Mouse (Mus musculus): ENCODE measurements at regions not wholly inside any gene's neighbourhood (a gene's known extent, or its start where the extent isn't known, plus 50 kb on each side); places are given as distances from the start of the nearest gene placed in this dataset.

DNA sequence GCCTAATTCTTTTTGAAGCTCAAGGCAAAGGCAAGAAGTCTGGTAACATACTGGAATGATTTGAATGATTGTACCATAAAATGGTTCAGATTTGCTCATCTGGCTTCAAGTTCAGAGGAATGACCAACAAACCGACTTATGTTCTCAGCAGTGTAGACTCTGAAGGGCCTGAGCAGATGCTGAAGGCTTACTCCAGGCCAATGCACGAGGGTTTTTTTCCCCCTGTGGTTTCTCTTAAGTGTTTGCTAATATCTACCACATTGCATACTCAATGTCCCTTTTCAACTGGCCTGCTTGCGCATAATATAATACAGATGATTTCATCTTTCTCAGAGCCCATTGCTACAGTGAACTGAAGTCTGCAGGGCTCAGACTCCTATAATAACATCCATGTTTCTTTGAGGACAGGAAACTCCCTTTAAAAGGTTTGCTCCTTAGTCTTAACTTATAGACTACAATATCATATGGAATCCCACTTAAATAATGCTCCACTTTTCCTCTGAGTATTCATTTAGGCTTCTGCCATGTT is 1182.5 kb downstream of the Slc22a22 start:
- Histone ChIP-seq H3K4me3 (ENCODE audit: low read depth, low read length) (no peak overlapping the region), H3K4me1 (replicated peaks; ENCODE audit: control insufficient read depth, insufficient read depth) (no peaks in the 10 kb centered on the region), H3K9me3 (ENCODE audit: control insufficient read depth, low read length) (no peaks in the 10 kb centered on the region), H3K27ac (replicated peaks) (no peak overlapping the region), H3K36me3 (ENCODE audit: control insufficient read depth, insufficient read depth, low read length) (no peaks in the 10 kb centered on the region), H3K4me2 (replicated peaks; ENCODE audit: low read depth) (no peak overlapping the region), H3K9ac (ENCODE audit: low read length) (no peak overlapping the region), H3K27me3 (ENCODE audit: control insufficient read depth, insufficient read depth, low read length) (no peaks in the 10 kb centered on the region)
- 66% methylated on average over 3 of the region's 3 CpGs for WGBS
- no peak for DNase-seq (ENCODE audit: low spot score)
- no peak for ATAC-seq (ENCODE audit: low FRiP score, low TSS enrichment)
- TF ChIP-seq CTCF (IDR thresholded peaks at IDR 0.05; ENCODE audit: low read depth) (no peak), EP300 (optimal IDR thresholded peaks at IDR 0.05) (no peak)

DNA sequence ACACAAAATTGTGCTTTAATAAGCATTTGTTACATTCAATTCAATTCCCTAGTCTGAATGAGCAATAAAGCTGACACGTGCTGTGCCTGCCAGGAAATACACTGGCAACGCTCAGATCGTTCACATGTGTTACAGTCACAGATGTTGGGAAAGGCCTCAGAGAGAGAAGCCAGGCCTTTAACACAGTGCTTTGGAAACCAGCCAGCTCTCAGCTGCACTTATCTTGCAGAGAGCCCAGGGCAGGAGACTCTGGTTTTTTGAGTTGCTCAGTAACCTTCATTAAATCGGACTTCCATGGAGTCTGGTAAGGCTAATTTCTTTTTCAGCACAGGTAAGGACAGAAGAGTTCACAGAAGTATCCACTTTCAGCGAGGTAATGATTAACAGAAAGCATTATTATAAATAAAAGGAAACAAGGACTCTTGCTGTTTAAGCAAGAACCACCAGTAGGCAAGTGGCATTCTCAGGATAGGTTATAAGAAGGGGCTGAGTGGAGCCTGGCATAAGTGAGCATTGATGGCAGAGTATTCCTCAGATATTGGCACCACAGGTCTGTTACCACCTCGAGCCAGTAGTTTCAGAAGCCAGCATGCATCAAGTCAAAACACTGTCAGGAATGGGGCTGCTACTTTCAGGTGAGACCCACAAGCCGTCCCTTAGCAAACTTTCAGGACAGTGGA is 1198.7 kb downstream of the Slc22a22 start:
- Histone ChIP-seq H3K27me3 (ENCODE audit: control insufficient read depth, insufficient read depth, low read length) (no peaks in the 10 kb centered on the region), H3K9ac (ENCODE audit: low read length) (no peak overlapping the region), H3K36me3 (ENCODE audit: control insufficient read depth, insufficient read depth, low read length) (no peaks in the 10 kb centered on the region), H3K27ac (replicated peaks) (no peak overlapping the region), H3K4me3 (ENCODE audit: low read depth, low read length) (no peak overlapping the region), H3K9me3 (ENCODE audit: control insufficient read depth, low read length) (no peaks in the 10 kb centered on the region), H3K4me2 (replicated peaks; ENCODE audit: low read depth) (no peak overlapping the region), H3K4me1 (replicated peaks; ENCODE audit: control insufficient read depth, insufficient read depth) (no peaks in the 10 kb centered on the region)
- no peak for TF ChIP-seq CTCF (IDR thresholded peaks at IDR 0.05; ENCODE audit: low read depth)
- TF ChIP-seq EP300 (optimal IDR thresholded peaks at IDR 0.05) = no peak
- ATAC-seq (ENCODE audit: low FRiP score, low TSS enrichment) (peak; percentile 64; the same call in 1 of the 2 replicates), DNase-seq (ENCODE audit: low spot score) (peak; percentile 43)
- 33% methylated on average over 7 of the region's 7 CpGs for WGBS

- no peaks in the 10 kb centered on the region for H3K36me3 ChIP-seq (ENCODE audit: control insufficient read depth, insufficient read depth, low read length)
- H3K27ac ChIP-seq (replicated peaks) = no peak overlapping the region
- no peaks in the 10 kb centered on the region for H3K9me3 ChIP-seq (ENCODE audit: control insufficient read depth, low read length)
- no peaks in the 10 kb centered on the region for H3K4me1 ChIP-seq (replicated peaks; ENCODE audit: control insufficient read depth, insufficient read depth)
- 36% methylated on average over 3 of the region's 3 CpGs for WGBS
- ATAC-seq (ENCODE audit: low FRiP score, low TSS enrichment) (no peak), DNase-seq (ENCODE audit: low spot score) (no peak)
- H3K27me3 ChIP-seq (ENCODE audit: control insufficient read depth, insufficient read depth, low read length) = no peaks in the 10 kb centered on the region
- H3K4me3 ChIP-seq (ENCODE audit: low read depth, low read length) = no peak overlapping the region
- no peak overlapping the region for H3K4me2 ChIP-seq (replicated peaks; ENCODE audit: low read depth)
- no peak overlapping the region for H3K9ac ChIP-seq (ENCODE audit: low read length)
- TF ChIP-seq EP300 (optimal IDR thresholded peaks at IDR 0.05) (no peak), CTCF (IDR thresholded peaks at IDR 0.05; ENCODE audit: low read depth) (no peak)
Observed at GRCm38 (mm10) chr15:56278006-56278405, 1199.4 kb downstream of the Slc22a22 start.

DNA sequence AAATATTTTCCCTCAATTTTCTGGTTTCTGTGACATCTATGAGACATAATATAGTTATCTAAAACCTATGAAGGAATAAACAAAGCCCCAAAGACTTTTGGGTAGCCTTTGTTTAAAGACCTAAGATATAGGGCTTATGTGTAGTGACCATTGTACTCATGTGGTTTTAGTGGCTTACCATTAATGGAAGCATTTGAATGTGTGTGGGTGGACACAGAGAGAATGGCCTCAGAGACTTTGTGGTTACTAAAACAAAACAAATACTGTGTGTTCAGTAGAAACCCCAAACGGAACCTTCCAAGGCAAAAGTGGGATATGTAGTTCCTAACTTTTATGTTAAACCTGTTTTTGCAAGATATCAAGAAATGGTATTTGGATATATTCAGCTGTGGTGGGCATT is 1228.7 kb downstream of the Slc22a22 start:
- no peak for ATAC-seq (ENCODE audit: low FRiP score, low TSS enrichment)
- Histone ChIP-seq H3K4me2 (replicated peaks; ENCODE audit: low read depth) (no peak overlapping the region), H3K27me3 (ENCODE audit: control insufficient read depth, insufficient read depth, low read length) (no peaks in the 10 kb centered on the region), H3K36me3 (ENCODE audit: control insufficient read depth, insufficient read depth, low read length) (no peaks in the 10 kb centered on the region), H3K9me3 (ENCODE audit: control insufficient read depth, low read length) (no peaks in the 10 kb centered on the region), H3K4me1 (replicated peaks; ENCODE audit: control insufficient read depth, insufficient read depth) (no peaks in the 10 kb centered on the region), H3K27ac (replicated peaks) (no peak overlapping the region), H3K9ac (ENCODE audit: low read length) (no peak overlapping the region), H3K4me3 (ENCODE audit: low read depth, low read length) (no peak overlapping the region)
- DNase-seq (ENCODE audit: low spot score) = no peak
- TF ChIP-seq EP300 (optimal IDR thresholded peaks at IDR 0.05) (no peak), CTCF (IDR thresholded peaks at IDR 0.05; ENCODE audit: low read depth) (no peak)
- WGBS = 38% methylated on average over 1 of the region's 1 CpGs

GRCm38 (mm10) chr15:56244004-56244735 is 1233.3 kb downstream of the Slc22a22 start:
- ATAC-seq (ENCODE audit: low FRiP score, low TSS enrichment) (0 out of 2 replicates have a peak, but pooled peaks have one; percentile 47), DNase-seq (ENCODE audit: low spot score) (no peak)
- WGBS = 24% methylated on average over 8 of the region's 9 CpGs
- Histone ChIP-seq H3K27me3 (ENCODE audit: control insufficient read depth, insufficient read depth, low read length) (no peaks in the 10 kb centered on the region), H3K4me2 (replicated peaks; ENCODE audit: low read depth) (0 out of 2 replicates have a peak overlapping the region, but pooled peaks have one; percentile 8), H3K4me1 (replicated peaks; ENCODE audit: control insufficient read depth, insufficient read depth) (no peaks in the 10 kb centered on the region), H3K27ac (replicated peaks) (no peak overlapping the region), H3K9me3 (ENCODE audit: control insufficient read depth, low read length) (no peaks in the 10 kb centered on the region), H3K9ac (ENCODE audit: low read length) (no peak overlapping the region), H3K36me3 (ENCODE audit: control insufficient read depth, insufficient read depth, low read length) (no peaks in the 10 kb centered on the region), H3K4me3 (ENCODE audit: low read depth, low read length) (no peak overlapping the region)
- TF ChIP-seq EP300 (optimal IDR thresholded peaks at IDR 0.05) (no peak), CTCF (IDR thresholded peaks at IDR 0.05; ENCODE audit: low read depth) (no peak)

DNA sequence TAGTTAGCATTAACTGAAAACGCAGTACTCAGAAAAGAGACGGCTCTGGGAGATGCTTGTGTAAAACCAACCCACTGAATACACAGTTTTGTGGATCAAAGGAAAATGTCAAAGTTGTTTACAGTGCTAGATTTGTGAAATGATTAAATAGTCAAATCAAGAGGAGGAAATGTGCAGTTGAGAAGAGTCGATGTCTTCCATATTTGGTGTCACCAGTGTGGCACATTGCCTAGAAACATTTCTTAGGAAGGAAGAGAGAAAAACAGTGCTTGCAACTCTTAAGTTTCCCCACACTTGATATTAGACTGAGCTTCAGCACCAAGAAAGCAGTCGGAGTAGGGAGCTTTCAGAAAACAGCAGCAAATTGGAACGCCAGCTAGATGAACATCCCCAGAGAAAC is 1274.9 kb downstream of the Slc22a22 start:
- Histone ChIP-seq H3K4me3 (ENCODE audit: low read depth, low read length) (no peak overlapping the region), H3K4me1 (replicated peaks; ENCODE audit: control insufficient read depth, insufficient read depth) (no peaks in the 10 kb centered on the region), H3K36me3 (ENCODE audit: control insufficient read depth, insufficient read depth, low read length) (no peaks in the 10 kb centered on the region), H3K4me2 (replicated peaks; ENCODE audit: low read depth) (no peak overlapping the region), H3K9ac (ENCODE audit: low read length) (no peak overlapping the region), H3K9me3 (ENCODE audit: control insufficient read depth, low read length) (no peaks in the 10 kb centered on the region), H3K27me3 (ENCODE audit: control insufficient read depth, insufficient read depth, low read length) (no peaks in the 10 kb centered on the region), H3K27ac (replicated peaks) (no peak overlapping the region)
- TF ChIP-seq EP300 (optimal IDR thresholded peaks at IDR 0.05) (no peak), CTCF (IDR thresholded peaks at IDR 0.05; ENCODE audit: low read depth) (no peak)
- no peak for ATAC-seq (ENCODE audit: low FRiP score, low TSS enrichment)
- 36% methylated on average over 5 of the region's 5 CpGs for WGBS
- no peak for DNase-seq (ENCODE audit: low spot score)

Data from stomach, postnatal 0 days (tissue).